Mouse (Mus musculus) megakaryocyte, embryonic 14.5 days (primary cell): Measurements from ENCODE around the gene Ripor1. TPM values are rescaled to one million over a fixed set of nuclear protein-coding genes. Genes with fewer than 3 reads are reported as not detected.
A peak's percentile ranks its signal among the peaks of the same experiment; 100 is the strongest.

Experiments used
- H3K27me3 ChIP-seq: replicated peaks from 2 replicates; pipeline ENCODE3; 2012; ENCODE audit warnings: inconsistent platforms
- H3K36me3 ChIP-seq: replicated peaks from 2 replicates; pipeline ENCODE3; 2012; ENCODE audit warnings: low read length, inconsistent platforms, mixed read lengths
- H3K4me1 ChIP-seq: 2 replicates; pipeline ENCODE4 v1.6.1; 2012; ENCODE audit warnings: inconsistent platforms
- H3K4me3 ChIP-seq: replicated peaks from 2 replicates; pipeline ENCODE3; 2012; ENCODE audit warnings: moderate library complexity, mild to moderate bottlenecking, inconsistent platforms
- H3K9me3 ChIP-seq: 2 replicates; pipeline ENCODE4 v1.6.1; 2012; ENCODE audit warnings: inconsistent platforms
- FLI1 ChIP-seq: IDR thresholded peaks from 2 replicates; pipeline ENCODE4 v1.6.1; 2012; ENCODE audit warnings: low read length, inconsistent platforms, mixed read lengths
- GATA1 ChIP-seq: IDR thresholded peaks from 3 replicates; pipeline ENCODE4 v1.6.1; 2012; ENCODE audit warnings: mixed read lengths, low read length, inconsistent platforms, borderline replicate concordance
- polyA plus RNA-seq: library from polyadenylated mRNA; stranded (reverse); fragments of >175 nt; gene quantifications from 2 replicates; pipeline ENCODE4 v1.2.3, GENCODE M21; 2012; ENCODE audit warnings: low replicate concordance; ENCODE audit not compliant: insufficient read depth

The Ripor1 gene
- polyA plus RNA-seq, 1 experiment: 27.7 TPM

DNA sequence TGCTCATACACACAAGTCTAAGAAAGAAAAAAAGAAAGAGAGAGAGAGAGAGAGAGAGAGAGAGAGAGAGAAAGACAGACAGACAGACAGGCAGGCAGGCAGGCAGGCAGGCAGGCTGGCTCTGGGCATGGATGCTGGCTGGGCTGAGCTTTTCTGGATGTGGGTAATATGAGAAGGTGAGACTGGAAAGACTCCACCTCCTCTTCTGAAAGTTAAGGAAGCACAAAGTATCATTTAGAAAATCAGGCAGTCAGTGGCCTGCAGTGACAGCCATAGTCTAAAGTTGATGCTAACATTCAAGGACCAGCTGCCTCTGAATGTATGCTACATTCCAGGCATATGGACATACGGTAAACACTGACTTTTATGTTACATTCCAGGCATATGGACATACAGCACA, 19.8 kb downstream of the Ripor1 start:
- Histone ChIP-seq H3K4me1 (peaks cover 51% of the 10 kb centered on the region), H3K4me3 (no peak overlapping the region), H3K27me3 (no peaks in the 10 kb centered on the region), H3K36me3 (peaks cover 68% of the 10 kb centered on the region), H3K9me3 (no peaks in the 10 kb centered on the region)
- TF ChIP-seq GATA1 (no peak), FLI1 (no peak)

DNA sequence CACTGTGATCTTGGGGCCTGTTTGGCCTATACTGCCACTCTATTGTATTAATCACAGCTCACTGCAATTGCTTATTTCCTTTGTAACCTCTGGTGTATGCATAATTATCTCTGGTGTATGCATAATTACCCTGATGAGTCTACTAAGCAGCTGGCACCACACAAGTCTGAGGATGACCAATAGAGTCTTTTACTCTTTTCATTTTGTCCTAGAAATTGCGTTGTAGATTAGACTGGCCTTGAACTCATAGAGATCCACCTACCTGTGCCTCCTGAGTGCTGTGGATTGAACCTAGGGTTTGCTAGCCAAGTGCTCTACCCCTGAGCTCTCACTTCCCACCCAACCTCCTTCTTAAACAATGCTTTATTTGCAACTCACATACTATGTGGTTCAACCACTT, 21.0 kb downstream of the Ripor1 start:
- TF ChIP-seq FLI1: no peak
- Histone ChIP-seq H3K27me3 (no peaks in the 10 kb centered on the region), H3K4me3 (no peak overlapping the region), H3K9me3 (no peaks in the 10 kb centered on the region), H3K4me1 (peaks cover 39% of the 10 kb centered on the region), H3K36me3 (peaks cover 56% of the 10 kb centered on the region)

DNA sequence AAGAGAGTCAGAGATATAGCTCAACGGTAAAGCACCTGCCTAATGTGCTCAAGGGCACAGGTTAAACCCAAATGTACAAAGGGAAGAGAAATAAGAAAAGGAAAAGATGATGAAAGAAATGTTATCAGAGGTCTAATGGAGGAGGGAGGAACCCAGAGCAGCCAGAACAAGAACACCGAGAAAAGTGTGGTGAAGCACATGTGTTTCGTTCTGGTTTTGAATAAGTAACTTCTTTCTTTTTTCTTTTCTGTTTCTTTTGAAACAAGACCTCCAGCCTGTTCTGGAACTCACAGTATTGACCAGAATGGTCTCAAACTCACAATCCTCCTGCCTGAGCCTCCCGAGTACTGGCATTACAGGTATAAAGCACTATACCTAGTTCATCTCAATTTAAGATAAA, 24.3 kb downstream of the Ripor1 start:
- Histone ChIP-seq H3K4me1 (peaks cover 17% of the 10 kb centered on the region), H3K27me3 (no peaks in the 10 kb centered on the region), H3K9me3 (no peaks in the 10 kb centered on the region), H3K4me3 (no peak overlapping the region), H3K36me3 (peaks cover 25% of the 10 kb centered on the region)
- TF ChIP-seq GATA1 (no peak), FLI1 (no peak)

DNA sequence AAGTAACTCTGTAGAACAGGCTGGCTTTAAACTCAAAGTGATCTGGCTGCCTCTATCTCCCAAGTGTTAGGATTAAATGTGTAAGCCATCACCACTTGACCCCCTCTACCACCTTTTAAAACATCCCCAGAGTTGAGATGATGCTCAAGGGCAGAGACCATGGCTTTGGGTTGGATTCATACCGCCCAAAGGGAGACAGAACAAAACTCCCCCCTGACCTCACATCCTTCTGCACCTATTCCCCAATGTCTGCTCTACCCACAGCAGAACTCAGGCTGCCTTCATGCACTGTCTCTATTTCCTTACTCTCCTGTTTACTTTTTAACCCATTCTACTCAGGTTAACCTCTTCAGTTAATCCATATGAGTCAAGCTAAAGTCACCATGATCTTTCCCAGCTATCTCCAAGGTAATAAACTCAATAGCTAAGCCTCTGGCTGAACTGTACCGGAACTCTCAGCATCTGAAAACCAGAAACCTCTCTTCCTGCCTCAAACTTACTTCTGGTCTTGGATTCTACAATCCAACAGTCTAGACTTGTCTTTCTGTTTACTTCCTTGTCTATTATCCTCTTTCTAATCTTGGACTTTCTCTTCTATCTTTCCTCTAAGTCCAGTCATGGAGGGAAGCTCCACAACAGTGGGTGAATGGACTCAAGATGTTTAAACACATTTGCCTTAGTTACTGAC, 29.9 kb downstream of the Ripor1 start:
- no peaks in the 10 kb centered on the region for H3K9me3 ChIP-seq
- H3K4me3 ChIP-seq: peak overlapping the region; percentile 96
- peaks cover 5% of the 10 kb centered on the region for H3K36me3 ChIP-seq
- H3K4me1 ChIP-seq: peaks cover 42% of the 10 kb centered on the region
- no peaks in the 10 kb centered on the region for H3K27me3 ChIP-seq
- TF ChIP-seq FLI1 (no peak), GATA1 (no peak)

DNA sequence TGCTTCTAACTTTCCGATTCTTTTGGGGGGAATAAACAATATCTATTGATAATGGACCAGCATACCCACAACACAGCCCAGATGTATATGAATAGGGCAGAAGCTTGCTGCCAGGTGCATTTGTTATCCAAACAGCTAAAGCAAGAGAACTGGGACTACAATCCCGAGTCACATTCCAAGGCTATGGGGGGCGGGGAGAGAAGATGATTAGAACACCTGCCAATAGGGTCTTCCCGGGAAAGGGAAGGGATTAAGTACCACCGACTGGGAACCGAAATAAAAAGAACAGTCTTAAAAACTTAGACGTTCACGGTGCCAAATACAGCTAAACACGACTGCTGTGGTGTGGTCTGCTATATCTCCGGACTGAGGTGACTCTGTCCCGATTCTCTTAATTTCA, 30.4 kb downstream of the Ripor1 start:
- H3K9me3 ChIP-seq: no peaks in the 10 kb centered on the region
- H3K4me1 ChIP-seq: peaks cover 48% of the 10 kb centered on the region
- H3K27me3 ChIP-seq: no peaks in the 10 kb centered on the region
- H3K36me3 ChIP-seq: peaks cover 5% of the 10 kb centered on the region
- no peak for TF ChIP-seq FLI1
- H3K4me3 ChIP-seq: peak overlapping the region; percentile 96

DNA sequence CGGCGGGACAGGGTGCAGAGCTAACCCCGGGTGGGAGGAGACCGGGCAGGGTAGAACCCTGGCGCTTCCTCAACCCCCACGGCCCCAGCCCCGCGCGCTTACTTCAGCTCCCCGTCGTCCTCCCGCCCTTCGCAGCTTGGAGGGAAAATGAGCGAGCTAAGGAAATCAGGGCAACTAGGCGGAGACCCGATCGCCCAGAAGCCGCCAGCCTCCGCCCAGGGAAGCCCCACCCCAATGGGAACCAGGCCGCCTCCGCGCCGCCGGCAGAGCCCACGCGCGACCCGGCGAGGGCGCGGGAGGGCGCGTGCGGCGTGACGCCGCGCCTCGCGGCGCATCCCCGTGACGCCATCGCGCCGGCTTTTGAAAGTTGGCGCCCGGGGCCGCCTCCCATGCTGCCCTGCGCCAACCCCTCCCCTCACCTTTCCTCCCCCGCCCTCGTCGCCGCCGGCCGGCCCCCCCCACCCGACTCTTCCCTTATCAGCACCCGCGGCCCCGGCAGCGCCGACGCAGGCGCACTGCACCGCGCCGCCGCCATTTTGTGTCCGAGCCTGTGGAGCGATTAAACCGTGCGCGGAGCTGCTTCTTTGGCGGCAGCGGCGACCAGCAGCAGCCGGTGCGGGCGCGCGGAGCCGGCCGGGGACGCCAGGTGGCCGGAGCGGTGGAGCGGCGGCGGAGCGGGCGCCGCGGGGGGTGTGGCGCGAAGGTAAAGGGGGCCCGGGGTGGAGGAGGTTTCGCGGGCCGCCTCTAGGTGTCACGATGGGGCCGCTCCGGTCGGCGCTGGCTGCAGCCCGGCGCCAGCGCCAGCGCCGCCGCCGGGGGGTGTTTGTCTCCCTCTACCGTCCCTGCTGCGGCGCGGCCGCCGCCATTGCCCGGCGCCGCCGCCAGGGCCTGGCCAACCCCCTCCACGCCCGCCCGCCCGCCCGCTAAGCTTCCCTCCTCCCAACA, 31.2 kb downstream of the Ripor1 start, which contains the start of gene Ctcf:
Gene Ctcf, plus strand, starts transcription at position 551 of the 945 bp plus-strand sequence.
- Histone ChIP-seq H3K4me1 (peaks cover 56% of the 10 kb centered on the region), H3K9me3 (no peaks in the 10 kb centered on the region), H3K27me3 (no peaks in the 10 kb centered on the region), H3K36me3 (peaks cover 5% of the 10 kb centered on the region), H3K4me3 (peak within 1 kb of the TSS; percentile 96)
- no peak for TF ChIP-seq GATA1
- no peak for TF ChIP-seq FLI1

DNA sequence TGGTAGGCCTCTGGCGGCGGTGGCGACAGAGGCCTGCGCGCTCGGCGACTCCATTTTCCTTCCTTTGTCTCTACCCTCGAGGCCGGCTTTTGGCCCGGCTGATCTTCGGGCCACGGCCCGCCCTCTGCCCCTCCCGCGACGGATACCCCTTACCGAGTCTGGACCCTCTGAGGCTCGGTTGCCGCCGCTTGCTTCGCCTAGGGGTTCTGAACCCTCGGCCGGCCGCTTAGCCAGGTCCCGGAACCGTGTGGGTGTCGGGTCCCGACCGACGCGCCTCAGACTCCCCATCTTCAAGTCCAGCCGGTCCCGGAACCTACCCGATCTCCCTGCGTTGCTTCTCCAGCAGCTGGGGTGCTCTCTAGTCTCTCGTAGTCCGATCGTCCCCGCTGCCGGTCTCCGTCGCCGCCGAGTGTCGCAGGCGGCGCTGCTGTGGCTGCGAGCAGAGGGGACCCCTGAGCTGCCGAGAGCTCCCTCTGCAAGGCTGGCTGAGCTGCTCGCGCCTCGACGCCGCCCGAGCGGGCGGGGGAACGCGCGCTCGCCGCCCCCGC, 32.0 kb downstream of the Ripor1 start, which contains the start of gene Agrp:
Gene Agrp, minus strand, starts transcription at position 431 of the 548 bp plus-strand sequence.
- no peak for TF ChIP-seq FLI1
- no peak for TF ChIP-seq GATA1

DNA sequence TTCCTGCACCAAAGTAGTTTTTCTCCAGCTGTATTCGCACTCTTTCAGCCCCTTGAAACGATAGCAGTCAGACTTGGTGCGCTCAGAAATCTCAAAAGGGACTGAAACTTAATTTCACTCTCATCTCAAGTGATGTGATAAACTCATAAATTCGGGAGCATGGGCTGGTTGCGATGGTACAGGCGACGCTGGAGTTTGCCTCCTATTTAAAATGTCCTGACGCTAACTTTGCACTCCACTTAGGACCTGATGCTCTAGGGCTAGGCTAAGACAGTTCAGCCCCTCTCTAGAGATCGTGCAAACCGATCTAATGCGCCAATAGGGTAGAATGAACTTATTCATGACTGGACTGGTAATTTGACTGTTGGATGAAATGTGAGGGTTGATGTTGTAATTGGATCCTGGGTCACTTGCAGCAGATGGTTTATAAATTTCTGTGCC, 32.6 kb downstream of the Ripor1 start:
- TF ChIP-seq GATA1 (no peak), FLI1 (no peak)
- peaks cover 62% of the 10 kb centered on the region for H3K4me1 ChIP-seq
- peaks cover 5% of the 10 kb centered on the region for H3K36me3 ChIP-seq

More for the DNA sequence above, 32.0 kb downstream of the Ripor1 start, which contains the start of gene Agrp:
- H3K36me3 ChIP-seq: peaks cover 5% of the 10 kb centered on the region
- H3K4me3 ChIP-seq: peak within 1 kb of the TSS; percentile 96
- no peaks in the 10 kb centered on the region for H3K27me3 ChIP-seq
- H3K9me3 ChIP-seq: no peaks in the 10 kb centered on the region
- H3K4me1 ChIP-seq: peaks cover 58% of the 10 kb centered on the region

DNA sequence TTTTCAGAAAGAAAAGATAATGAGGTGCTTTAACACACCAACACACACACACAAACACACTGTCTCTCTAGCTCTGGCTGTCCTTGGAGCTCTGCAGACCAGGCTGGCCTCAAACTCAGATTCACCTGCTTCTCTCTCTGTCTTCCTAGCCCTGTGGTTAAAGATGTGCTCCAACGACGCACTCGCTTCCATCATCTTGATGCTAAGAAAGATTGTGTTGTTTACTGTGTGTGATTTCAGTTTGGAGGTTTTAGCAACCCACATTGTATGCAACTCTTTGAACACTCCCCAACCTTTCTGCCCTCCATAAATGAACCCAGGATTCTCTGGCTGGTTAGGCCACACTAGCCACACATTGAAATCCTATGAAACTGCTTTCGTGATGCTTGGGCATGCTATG, 33.5 kb downstream of the Ripor1 start:
- Histone ChIP-seq H3K36me3 (peaks cover 10% of the 10 kb centered on the region), H3K4me3 (peak overlapping the region; percentile 84), H3K27me3 (no peaks in the 10 kb centered on the region), H3K4me1 (peaks cover 57% of the 10 kb centered on the region), H3K9me3 (no peaks in the 10 kb centered on the region)
- no peak for TF ChIP-seq FLI1
- TF ChIP-seq GATA1: no peak

More for the DNA sequence above, 32.6 kb downstream of the Ripor1 start:
- Histone ChIP-seq H3K4me3 (peak overlapping the region; percentile 96), H3K27me3 (no peaks in the 10 kb centered on the region), H3K9me3 (no peaks in the 10 kb centered on the region)
